Mouse (Mus musculus): ENCODE results near the gene Tmeff2. TPM values are rescaled to one million over a fixed set of nuclear protein-coding genes. Genes with fewer than 3 reads are reported as not detected.

The Tmeff2 gene
- polyA plus RNA-seq, 1 experiment from 2014 or later: 11.6 TPM

DNA sequence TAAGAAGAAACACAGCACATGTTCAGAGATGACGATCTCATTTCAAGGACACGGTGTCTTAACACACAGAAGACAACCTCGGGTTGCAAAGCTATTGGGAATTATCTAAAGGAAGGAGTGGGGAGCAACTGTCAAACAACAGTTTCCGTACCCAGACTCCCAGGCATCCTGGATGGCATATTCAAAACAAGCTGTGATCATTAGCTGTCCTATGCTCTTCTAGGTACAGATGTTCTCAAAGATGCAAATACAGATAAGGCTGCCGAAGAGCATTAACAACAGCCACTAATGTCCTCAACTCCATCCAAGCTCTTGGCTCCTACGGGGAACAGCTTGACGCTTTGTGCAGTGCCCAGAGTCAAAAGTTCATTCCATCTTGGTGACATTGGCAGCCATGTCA lies 324.7 kb downstream of the Tmeff2 start:
- H3K36me3 ChIP-seq: no peaks in the 10 kb centered on the region
- H3K27me3 ChIP-seq: no peaks in the 10 kb centered on the region
- no peak for ATAC-seq (ENCODE audit: insufficient number of reproducible peaks, low FRiP score, low TSS enrichment, low read depth)
- no peaks in the 10 kb centered on the region for H3K4me1 ChIP-seq
- H3K27ac ChIP-seq (replicated peaks): no peak overlapping the region
- no peak overlapping the region for H3K9ac ChIP-seq
- no peaks in the 10 kb centered on the region for H3K9me3 ChIP-seq (replicated peaks)
- WGBS: 74% methylated on average over 7 of the region's 7 CpGs
- H3K4me3 ChIP-seq (replicated peaks): no peak overlapping the region
- no peak overlapping the region for H3K4me2 ChIP-seq (replicated peaks)

Small RNA genes within 50 kb of the gene (microRNA-seq; reads per million reads assigned to microRNA genes)
- gene Gm25736 (ENCODE audit: borderline number of aligned reads): not detected
